Mouse (Mus musculus): Measurements from ENCODE around the gene Ap2b1. TPM values are rescaled to one million over a fixed set of nuclear protein-coding genes. Genes with fewer than 3 reads are reported as not detected.

Gene Ap2b1
- total RNA-seq, 2 experiments from 2014 or later, result 41.2 to 48.3 TPM

- DNase-seq (ENCODE audit: low spot score), result no peak
- intact Hi-C loops (cut with DNase I), result no loop called here
Observed at GRCm38 (mm10) chr11:83437377-83437776, 138.6 kb downstream of the Ap2b1 start, which contains the start of gene 1700020L24Rik. TSS of gene 1700020L24Rik (plus strand) at chr11:83437677.

- DNase-seq (ENCODE audit: low spot score), result no peak
- intact Hi-C loops (cut with DNase I), result loop anchor here (2.0 to 5.0 kb wide), 2 partner anchors 118 to 299 kb away; no protein-coding TSS in a partner anchor
Observed at GRCm38 (mm10) chr11:83439426-83440060, 140.7 kb downstream of the Ap2b1 start.

- peak; percentile 70 for DNase-seq (ENCODE audit: low spot score)
- intact Hi-C loops (cut with DNase I), result loop anchor here (2.0 to 5.0 kb wide), 2 partner anchors 117 to 298 kb away; no protein-coding TSS in a partner anchor
Observed at GRCm38 (mm10) chr11:83440081-83441064, 141.5 kb downstream of the Ap2b1 start.

- intact Hi-C loops (cut with DNase I), result loop anchor here (2.0 to 5.0 kb wide), 2 partner anchors 116 to 298 kb away; no protein-coding TSS in a partner anchor
- DNase-seq (ENCODE audit: low spot score), result peak; percentile 50
Observed at GRCm38 (mm10) chr11:83441235-83441634, 142.4 kb downstream of the Ap2b1 start.

- DNase-seq (ENCODE audit: low spot score), result no peak
- intact Hi-C loops (cut with DNase I), result loop anchor here (1.0 to 5.0 kb wide), 2 partner anchors 30 to 115 kb away; no protein-coding TSS in a partner anchor
Observed at GRCm38 (mm10) chr11:83442596-83443267, 143.9 kb downstream of the Ap2b1 start.

- intact Hi-C loops (cut with DNase I), result loop anchor here (1.0 to 5.0 kb wide), 2 partner anchors 28 to 113 kb away; no protein-coding TSS in a partner anchor
- DNase-seq (ENCODE audit: low spot score), result no peak
Observed at GRCm38 (mm10) chr11:83443824-83444223, 145.0 kb downstream of the Ap2b1 start.

GRCm38 (mm10) chr11:83445001-83445400 is 146.2 kb downstream of the Ap2b1 start:
- DNase-seq (ENCODE audit: low spot score), result no peak
- intact Hi-C loops (cut with DNase I), result no loop called here

GRCm38 (mm10) chr11:83447612-83448011 is 148.8 kb downstream of the Ap2b1 start:
- no peak for DNase-seq (ENCODE audit: low spot score)
- intact Hi-C loops (cut with DNase I), result no loop called here

GRCm38 (mm10) chr11:83448021-83448926 is 149.4 kb downstream of the Ap2b1 start:
- intact Hi-C loops (cut with DNase I), result no loop called here
- DNase-seq (ENCODE audit: low spot score), result no peak

GRCm38 (mm10) chr11:83448927-83449236 is 150.1 kb downstream of the Ap2b1 start:
- intact Hi-C loops (cut with DNase I), result no loop called here
- DNase-seq (ENCODE audit: low spot score), result no peak

- intact Hi-C loops (cut with DNase I), result no loop called here
- no peak for DNase-seq (ENCODE audit: low spot score)
Observed at GRCm38 (mm10) chr11:83449298-83449697, 150.5 kb downstream of the Ap2b1 start.

- intact Hi-C loops (cut with DNase I), result no loop called here
- no peak for DNase-seq (ENCODE audit: low spot score)
Observed at GRCm38 (mm10) chr11:83450550-83450949, 151.7 kb downstream of the Ap2b1 start.

- DNase-seq (ENCODE audit: low spot score), result no peak
Observed at GRCm38 (mm10) chr11:83451281-83451680, 152.5 kb downstream of the Ap2b1 start.

GRCm38 (mm10) chr11:83454548-83454947 is 155.7 kb downstream of the Ap2b1 start:
- peak; percentile 52 for DNase-seq (ENCODE audit: low spot score)
- intact Hi-C loops (cut with DNase I), result no loop called here

More at GRCm38 (mm10) chr11:83451281-83451680, 152.5 kb downstream of the Ap2b1 start:
- intact Hi-C loops (cut with DNase I), result no loop called here

Other genes with a start within 250 kb of the Ap2b1 start
- 1 to 10 TPM; 3.2 to 3.8 TPM for gene Slfn2, start 233.9 kb upstream of the Ap2b1 start, total RNA-seq (2021)
- under 1 TPM; 0.13 to 0.28 TPM for gene Slfn1, start 182.2 kb upstream of the Ap2b1 start, total RNA-seq (2021)
- gene Slfn4, start 123.8 kb upstream of the Ap2b1 start, total RNA-seq (2021), result under 1 TPM; 0.10 to 0.31 TPM
- 1 to 10 TPM; 2.3 to 4.0 TPM for gene Slfn3, start 107.7 kb upstream of the Ap2b1 start, total RNA-seq (2021)
- gene Slfn14, start 12.3 kb upstream of the Ap2b1 start, total RNA-seq (2021), result under 1 TPM; 0.08 to 0.11 TPM
- gene Pex12, start 3.6 kb downstream of the Ap2b1 start, total RNA-seq (2021), result 1 to 10 TPM; 5.7 to 6.5 TPM
- gene Rasl10b, start 110.1 kb downstream of the Ap2b1 start, total RNA-seq (2021), result 10 to 100 TPM; 49.6 to 60.1 TPM
- not detected for gene Gas2l2, start 130.4 kb downstream of the Ap2b1 start, total RNA-seq (2021)
- not detected for gene 1700020L24Rik, start 138.7 kb downstream of the Ap2b1 start, total RNA-seq (2021)
- 1 to 10 TPM; 4.6 to 5.7 TPM for gene Mmp28, start 164.0 kb downstream of the Ap2b1 start, total RNA-seq (2021)
- 10 to 100 TPM; 33.7 to 33.8 TPM for gene Taf15, start 174.1 kb downstream of the Ap2b1 start, total RNA-seq (2021)
- gene Heatr9, start 223.2 kb downstream of the Ap2b1 start, total RNA-seq (2021), result not detected
- gene Ccl5, start 231.5 kb downstream of the Ap2b1 start, total RNA-seq (2021), result not detected

Measured in heart, postnatal 25 days (tissue).